Mouse (Mus musculus): ENCODE data around the gene Zpbp. TPM values are rescaled to one million over a fixed set of nuclear protein-coding genes. Genes with fewer than 3 reads are reported as not detected.

The Zpbp gene
- polyA plus RNA-seq, 2 experiments: 0.26 to 0.61 TPM

DNA sequence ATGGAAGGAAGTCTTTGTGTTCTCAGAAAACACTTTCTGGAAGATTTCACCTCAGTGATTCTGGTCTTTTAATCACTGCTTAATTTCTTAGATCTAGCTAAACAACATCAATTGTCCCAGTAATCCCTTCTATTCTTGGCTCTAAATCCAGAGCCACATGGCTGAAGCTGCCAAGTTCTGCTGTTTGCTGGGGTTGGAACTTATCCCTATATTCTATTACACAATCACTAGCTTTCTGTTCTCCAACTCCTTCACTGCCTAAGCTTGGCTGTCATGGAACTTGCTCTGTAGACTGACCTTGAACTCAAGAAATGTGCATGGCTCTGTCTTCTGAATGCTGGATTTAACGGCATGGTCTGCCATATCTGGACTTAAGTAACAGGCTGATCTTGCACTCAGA lies 204.9 kb downstream of the Zpbp start:
- H3K9me3 ChIP-seq (ENCODE audit: control insufficient read depth, low read length): no peaks in the 10 kb centered on the region
- H3K36me3 ChIP-seq (ENCODE audit: control insufficient read depth, insufficient read depth, low read length): no peaks in the 10 kb centered on the region
- DNase-seq (ENCODE audit: low spot score): no peak
- H3K27ac ChIP-seq (replicated peaks; ENCODE audit: low read depth, low read length): no peak overlapping the region
- H3K4me2 ChIP-seq (replicated peaks; ENCODE audit: low read depth, low read length, severe bottlenecking): no peak overlapping the region
- H3K27me3 ChIP-seq (ENCODE audit: control insufficient read depth, insufficient read depth, low read length): no peaks in the 10 kb centered on the region
- no peaks in the 10 kb centered on the region for H3K4me1 ChIP-seq (ENCODE audit: control insufficient read depth, insufficient read depth, low read length)
- 85% methylated on average over 1 of the region's 1 CpGs for WGBS
- H3K4me3 ChIP-seq (replicated peaks; ENCODE audit: low read length): no peak overlapping the region
- no peak overlapping the region for H3K9ac ChIP-seq (ENCODE audit: low read depth, low read length, severe bottlenecking)
- ATAC-seq (ENCODE audit: low FRiP score, low read depth): no peak
- TF ChIP-seq POLR2A (IDR thresholded peaks at IDR 0.05; ENCODE audit: borderline replicate concordance, extremely low read depth, insufficient read depth, insufficient read length): no peak

DNA sequence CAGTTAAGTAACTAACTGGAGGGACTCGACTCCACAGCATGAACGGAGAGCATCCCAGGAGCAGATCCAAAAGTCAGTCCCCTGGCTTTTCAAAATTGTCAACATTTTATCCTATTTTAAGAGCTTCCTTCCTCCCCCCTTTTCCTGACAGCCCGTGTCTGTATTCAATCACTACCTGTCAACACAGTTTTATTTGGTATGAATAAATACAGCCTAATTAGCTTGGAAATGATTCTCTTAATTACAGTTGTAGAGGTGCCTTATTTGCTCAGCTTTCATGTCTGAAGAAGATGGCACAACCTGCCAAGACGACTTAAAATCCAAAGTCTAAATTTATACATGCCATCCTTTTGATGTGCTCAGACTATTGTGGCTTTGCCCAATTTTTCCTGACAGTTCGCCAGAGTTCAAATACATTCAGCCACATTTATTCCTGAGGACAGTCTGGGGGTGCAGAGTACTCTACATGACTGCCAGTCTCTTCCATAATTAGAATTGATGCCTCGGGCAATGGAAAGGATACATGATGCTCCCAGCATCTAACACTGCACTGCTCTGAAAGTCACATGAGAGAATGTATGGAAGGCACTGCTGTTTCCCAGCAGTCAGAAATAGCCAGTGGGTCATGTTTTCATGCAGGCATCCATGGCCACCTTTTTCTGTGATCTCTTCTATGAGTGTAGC lies 219.4 kb downstream of the Zpbp start:
- Histone ChIP-seq H3K27me3 (ENCODE audit: control insufficient read depth, insufficient read depth, low read length) (no peaks in the 10 kb centered on the region), H3K4me3 (replicated peaks; ENCODE audit: low read length) (no peak overlapping the region), H3K27ac (replicated peaks; ENCODE audit: low read depth, low read length) (no peak overlapping the region), H3K4me1 (ENCODE audit: control insufficient read depth, insufficient read depth, low read length) (no peaks in the 10 kb centered on the region), H3K36me3 (ENCODE audit: control insufficient read depth, insufficient read depth, low read length) (no peaks in the 10 kb centered on the region), H3K4me2 (replicated peaks; ENCODE audit: low read depth, low read length, severe bottlenecking) (no peak overlapping the region), H3K9ac (ENCODE audit: low read depth, low read length, severe bottlenecking) (no peak overlapping the region), H3K9me3 (ENCODE audit: control insufficient read depth, low read length) (no peaks in the 10 kb centered on the region)
- ATAC-seq (ENCODE audit: low FRiP score, low read depth) (no peak), DNase-seq (ENCODE audit: low spot score) (no peak)
- 52% methylated on average over 6 of the region's 6 CpGs for WGBS
- TF ChIP-seq POLR2A (IDR thresholded peaks at IDR 0.05; ENCODE audit: borderline replicate concordance, extremely low read depth, insufficient read depth, insufficient read length): no peak

DNA sequence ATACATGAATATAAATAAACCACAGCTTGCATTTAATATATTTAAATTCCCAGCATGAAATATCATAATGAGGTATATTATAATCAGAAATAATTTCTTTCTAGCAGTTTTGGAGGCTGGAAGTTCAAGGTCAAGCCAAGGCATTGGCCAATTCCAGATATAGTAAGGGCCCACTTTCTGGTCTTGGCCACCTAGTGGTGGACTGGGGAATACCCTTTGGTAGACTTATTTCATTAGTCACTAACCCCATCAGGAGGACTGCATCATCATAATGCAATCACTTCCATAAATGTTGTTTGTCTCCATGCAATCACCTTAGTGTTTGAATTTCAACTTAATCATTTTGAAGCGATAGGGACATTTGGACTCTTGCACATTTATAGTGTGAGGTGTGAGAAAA lies 222.9 kb downstream of the Zpbp start:
- 78% methylated on average over 1 of the region's 1 CpGs for WGBS
- no peaks in the 10 kb centered on the region for H3K27me3 ChIP-seq (ENCODE audit: control insufficient read depth, insufficient read depth, low read length)
- H3K9me3 ChIP-seq (ENCODE audit: control insufficient read depth, low read length): no peaks in the 10 kb centered on the region
- no peak overlapping the region for H3K4me3 ChIP-seq (replicated peaks; ENCODE audit: low read length)
- H3K4me1 ChIP-seq (ENCODE audit: control insufficient read depth, insufficient read depth, low read length): no peaks in the 10 kb centered on the region
- no peak overlapping the region for H3K9ac ChIP-seq (ENCODE audit: low read depth, low read length, severe bottlenecking)
- no peak for ATAC-seq (ENCODE audit: low FRiP score, low read depth)
- DNase-seq (ENCODE audit: low spot score): no peak
- no peak overlapping the region for H3K4me2 ChIP-seq (replicated peaks; ENCODE audit: low read depth, low read length, severe bottlenecking)
- H3K27ac ChIP-seq (replicated peaks; ENCODE audit: low read depth, low read length): no peak overlapping the region
- no peak for TF ChIP-seq POLR2A (IDR thresholded peaks at IDR 0.05; ENCODE audit: borderline replicate concordance, extremely low read depth, insufficient read depth, insufficient read length)
- no peaks in the 10 kb centered on the region for H3K36me3 ChIP-seq (ENCODE audit: control insufficient read depth, insufficient read depth, low read length)

Other genes starting within 250 kb of the Zpbp start
- 0.20 and 0.52 TPM in 2 replicates for gene Spata48, start 314 bp downstream of the Zpbp start, polyA plus RNA-seq (2012; rRNA removed)
- gene Spata48, start 314 bp downstream of the Zpbp start, polyA plus RNA-seq (2014; fragmentation: Nextera tagmentation; extraction: Ambion mirVana): 0.70 and 2.0 TPM in 2 replicates
- not detected in 2 replicates for gene 4930512M02Rik, start 165.4 kb upstream of the Zpbp start, polyA plus RNA-seq (2012; rRNA removed)
- gene 4930512M02Rik, start 165.4 kb upstream of the Zpbp start, polyA plus RNA-seq (2014; fragmentation: Nextera tagmentation; extraction: Ambion mirVana): not detected in 2 replicates
- 5.0 and 7.2 TPM in 2 replicates for gene Ikzf1, start 222.6 kb upstream of the Zpbp start, polyA plus RNA-seq (2012; rRNA removed)
- gene Ikzf1, start 222.6 kb upstream of the Zpbp start, polyA plus RNA-seq (2014; fragmentation: Nextera tagmentation; extraction: Ambion mirVana): 3.4 and 3.5 TPM in 2 replicates

All from limb, embryonic 14.5 days (tissue).